Mouse (Mus musculus) cerebellum, postnatal 25 days (tissue): ENCODE results near the gene Npepps.
"Not testable (repeated sequence)": the region's sequence is repeated elsewhere in the genome, so short reads cannot be mapped to it uniquely, and the experiment has no call there.

ENCODE experiments used
- DNase-seq, 2 experiments: peaks; one replicate each; pipeline ENCODE4 v3.0.0; 2021; ENCODE audit warnings: mixed read lengths in 2 of 2

Npepps gene

GRCm38 (mm10) chr11:97292731-97293130, 12.3 kb upstream of the Npepps start:
- DNase-seq, result no peak

GRCm38 (mm10) chr11:97289276-97290230, 9.1 kb upstream of the Npepps start:
- no peak for DNase-seq

- no peak for DNase-seq
Observed at GRCm38 (mm10) chr11:97287643-97288042, 7.2 kb upstream of the Npepps start.

GRCm38 (mm10) chr11:97286973-97287372, 6.5 kb upstream of the Npepps start:
- DNase-seq, result no peak

GRCm38 (mm10) chr11:97285852-97286775, 5.7 kb upstream of the Npepps start:
- DNase-seq, result no peak

GRCm38 (mm10) chr11:97284854-97285253, 4.4 kb upstream of the Npepps start:
- no peak for DNase-seq

GRCm38 (mm10) chr11:97282179-97282578, 1.7 kb upstream of the Npepps start:
- DNase-seq, result no peak

GRCm38 (mm10) chr11:97279405-97280215, 828 bp downstream of the Npepps start:
- peak; percentile 57 to 64 for DNase-seq

GRCm38 (mm10) chr11:97279040-97279404, 1.4 kb downstream of the Npepps start:
- DNase-seq, result no peak

- no peak for DNase-seq
Observed at GRCm38 (mm10) chr11:97278456-97278855, 2.0 kb downstream of the Npepps start.

- DNase-seq, result no peak
Observed at GRCm38 (mm10) chr11:97277166-97277565, 3.3 kb downstream of the Npepps start.

GRCm38 (mm10) chr11:97276019-97276418, 4.4 kb downstream of the Npepps start:
- DNase-seq, result no peak

- no peak for DNase-seq
Observed at GRCm38 (mm10) chr11:97275349-97275748, 5.1 kb downstream of the Npepps start.

- not testable (repeated sequence) for DNase-seq
Observed at GRCm38 (mm10) chr11:97274947-97275346, 5.5 kb downstream of the Npepps start.

GRCm38 (mm10) chr11:97273613-97274012, 6.8 kb downstream of the Npepps start:
- no peak for DNase-seq

GRCm38 (mm10) chr11:97272835-97273234, 7.6 kb downstream of the Npepps start:
- no peak for DNase-seq

GRCm38 (mm10) chr11:97270004-97270403, 10.4 kb downstream of the Npepps start:
- DNase-seq, result not testable (repeated sequence)

GRCm38 (mm10) chr11:97266544-97266943, 13.9 kb downstream of the Npepps start:
- DNase-seq, result not testable (repeated sequence)

- not testable (repeated sequence) for DNase-seq
Observed at GRCm38 (mm10) chr11:97249649-97250048, 30.8 kb downstream of the Npepps start.

GRCm38 (mm10) chr11:97246510-97247159, 33.8 kb downstream of the Npepps start:
- DNase-seq, result no peak

GRCm38 (mm10) chr11:97241321-97241720, 39.1 kb downstream of the Npepps start:
- no peak for DNase-seq

GRCm38 (mm10) chr11:97237976-97238375, 42.5 kb downstream of the Npepps start:
- no peak for DNase-seq
